Mouse (Mus musculus): ENCODE measurements around the gene BC052040.

BC052040 gene

GRCm38 (mm10) chr2:115600724-115601123, 19.2 kb downstream of the BC052040 start:
- no peak for DNase-seq (ENCODE audit: extremely low spot score, low spot score)

GRCm38 (mm10) chr2:115601280-115601679, 19.8 kb downstream of the BC052040 start:
- no peak for DNase-seq (ENCODE audit: extremely low spot score, low spot score)

GRCm38 (mm10) chr2:115602116-115602515, 20.6 kb downstream of the BC052040 start:
- no peak for DNase-seq (ENCODE audit: extremely low spot score, low spot score)

GRCm38 (mm10) chr2:115604132-115604531, 22.6 kb downstream of the BC052040 start:
- DNase-seq (ENCODE audit: extremely low spot score, low spot score), result no peak

GRCm38 (mm10) chr2:115605829-115606336, 24.4 kb downstream of the BC052040 start:
- DNase-seq (ENCODE audit: extremely low spot score, low spot score), result peak; percentile 19

- no peak for DNase-seq (ENCODE audit: extremely low spot score, low spot score)
Observed at GRCm38 (mm10) chr2:115609020-115609419, 27.5 kb downstream of the BC052040 start.

- DNase-seq (ENCODE audit: extremely low spot score, low spot score), result no peak
Observed at GRCm38 (mm10) chr2:115610092-115610491, 28.6 kb downstream of the BC052040 start.

GRCm38 (mm10) chr2:115610503-115610902, 29.0 kb downstream of the BC052040 start:
- DNase-seq (ENCODE audit: extremely low spot score, low spot score), result no peak

GRCm38 (mm10) chr2:115613830-115614520, 32.5 kb downstream of the BC052040 start:
- DNase-seq (ENCODE audit: extremely low spot score, low spot score), result no peak

- DNase-seq (ENCODE audit: extremely low spot score, low spot score), result no peak
Observed at GRCm38 (mm10) chr2:115628471-115628870, 47.0 kb downstream of the BC052040 start.

- peak; percentile 36 for DNase-seq (ENCODE audit: extremely low spot score, low spot score)
Observed at GRCm38 (mm10) chr2:115631031-115631434, 49.5 kb downstream of the BC052040 start.

- DNase-seq (ENCODE audit: extremely low spot score, low spot score), result no peak
Observed at GRCm38 (mm10) chr2:115631826-115632225, 50.3 kb downstream of the BC052040 start.

GRCm38 (mm10) chr2:115650203-115650602, 68.7 kb downstream of the BC052040 start:
- no peak for DNase-seq (ENCODE audit: extremely low spot score, low spot score)

GRCm38 (mm10) chr2:115659712-115660111, 78.2 kb downstream of the BC052040 start:
- DNase-seq (ENCODE audit: extremely low spot score, low spot score), result no peak

GRCm38 (mm10) chr2:115660213-115661120, 79.0 kb downstream of the BC052040 start:
- DNase-seq (ENCODE audit: extremely low spot score, low spot score), result no peak

- no peak for DNase-seq (ENCODE audit: extremely low spot score, low spot score)
Observed at GRCm38 (mm10) chr2:115667516-115667915, 86.0 kb downstream of the BC052040 start.

- no peak for DNase-seq (ENCODE audit: extremely low spot score, low spot score)
Observed at GRCm38 (mm10) chr2:115673054-115673660, 91.6 kb downstream of the BC052040 start.

GRCm38 (mm10) chr2:115678786-115679185, 97.3 kb downstream of the BC052040 start:
- no peak for DNase-seq (ENCODE audit: extremely low spot score, low spot score)

- no peak for DNase-seq (ENCODE audit: extremely low spot score, low spot score)
Observed at GRCm38 (mm10) chr2:115685250-115685649, 103.7 kb downstream of the BC052040 start.

GRCm38 (mm10) chr2:115687612-115688011, 106.1 kb downstream of the BC052040 start:
- no peak for DNase-seq (ENCODE audit: extremely low spot score, low spot score)

GRCm38 (mm10) chr2:115688282-115688681, 106.8 kb downstream of the BC052040 start:
- no peak for DNase-seq (ENCODE audit: extremely low spot score, low spot score)

- no peak for DNase-seq (ENCODE audit: extremely low spot score, low spot score)
Observed at GRCm38 (mm10) chr2:115693841-115694240, 112.3 kb downstream of the BC052040 start.
